Mouse (Mus musculus) adrenal gland, postnatal 0 days (tissue): Measurements from ENCODE around the gene Ccdc124. TPM values are rescaled to one million over a fixed set of nuclear protein-coding genes. Genes with fewer than 3 reads are reported as not detected.

ENCODE experiments used
- microRNA-seq: library from miRNA; unstranded; fragments of <30 nt; microRNA quantifications from one replicate; pipeline ENCODE4, GENCODE M21; 2016; ENCODE audit warnings: borderline replicate concordance; ENCODE audit not compliant: insufficient number of aligned reads
- polyA plus RNA-seq: library from polyadenylated mRNA; unstranded; fragments of >200 nt; fragmentation: Nextera tagmentation; extraction: Ambion mirVana; gene quantifications from 2 replicates; pipeline ENCODE4 v1.2.1, GENCODE M21; 2015

The Ccdc124 gene
- polyA plus RNA-seq: 63.0 and 64.4 TPM in 2 replicates

GRCm38 (mm10) chr8:70873364-70873985, at the start of gene Ccdc124:
Ccdc124 (minus strand) TSS chr8:70873935.

GRCm38 (mm10) chr8:70905831-70906736, 32.3 kb upstream of the Ccdc124 start, which contains the start of gene Map1s:
Map1s (plus strand) TSS chr8:70905932.

GRCm38 (mm10) chr8:70897021-70897680, 23.4 kb upstream of the Ccdc124 start, which contains the start of gene Rpl18a:
Rpl18a (minus strand) TSS chr8:70897412.

GRCm38 (mm10) chr8:70892022-70892895, 18.5 kb upstream of the Ccdc124 start, which contains the start of gene Slc5a5:
Slc5a5 (minus strand) TSS chr8:70892757.

GRCm38 (mm10) chr8:70862824-70863641, 10.7 kb downstream of the Ccdc124 start, which contains the start of gene Kcnn1:
Kcnn1 (minus strand) TSS chr8:70863258.

GRCm38 (mm10) chr8:70839408-70840351, 34.1 kb downstream of the Ccdc124 start, which contains the start of gene Arrdc2:
Arrdc2 (minus strand) TSS chr8:70839720.

Small RNA genes within 50 kb of the gene (microRNA-seq; reads per million reads assigned to microRNA genes)
- not detected for gene Mir7067

Other genes with a start within 250 kb of the Ccdc124 start
- gene Gdf15, start 241.5 kb downstream of the Ccdc124 start, polyA plus RNA-seq: 0.72 and 1.8 TPM in 2 replicates
- gene Pgpep1, start 213.5 kb downstream of the Ccdc124 start, polyA plus RNA-seq: 45.9 and 87.4 TPM in 2 replicates
- gene Lsm4, start 200.7 kb downstream of the Ccdc124 start, polyA plus RNA-seq: 186 and 193 TPM in 2 replicates
- gene Jund, start 175.0 kb downstream of the Ccdc124 start, polyA plus RNA-seq: 136 and 140 TPM in 2 replicates
- gene Iqcn, start 170.5 kb downstream of the Ccdc124 start, polyA plus RNA-seq: 0.04 and 0.05 TPM in 2 replicates
- 0.17 and 0.50 TPM in 2 replicates for gene Gm3336, start 155.4 kb downstream of the Ccdc124 start, polyA plus RNA-seq
- 0.05 and 0.72 TPM in 2 replicates for gene Pde4c, start 150.2 kb downstream of the Ccdc124 start, polyA plus RNA-seq
- gene Rab3a, start 119.3 kb downstream of the Ccdc124 start, polyA plus RNA-seq: 62.7 and 85.6 TPM in 2 replicates
- gene Mpv17l2, start 113.0 kb downstream of the Ccdc124 start, polyA plus RNA-seq: 97.0 and 178 TPM in 2 replicates
- 28.8 and 38.7 TPM in 2 replicates for gene Pik3r2, start 97.2 kb downstream of the Ccdc124 start, polyA plus RNA-seq
- gene Mast3, start 68.9 kb downstream of the Ccdc124 start, polyA plus RNA-seq: 7.7 and 11.8 TPM in 2 replicates
- 0.18 and 0.20 TPM in 2 replicates for gene Il12rb1, start 65.5 kb downstream of the Ccdc124 start, polyA plus RNA-seq
- gene Arrdc2, start 34.2 kb downstream of the Ccdc124 start, polyA plus RNA-seq: 7.9 TPM in 2 replicates
- 0.49 and 1.3 TPM in 2 replicates for gene Kcnn1, start 10.7 kb downstream of the Ccdc124 start, polyA plus RNA-seq
- 0.40 and 0.96 TPM in 2 replicates for gene Slc5a5, start 18.8 kb upstream of the Ccdc124 start, polyA plus RNA-seq
- gene Rpl18a, start 23.5 kb upstream of the Ccdc124 start, polyA plus RNA-seq: 5,087 and 7,211 TPM in 2 replicates
- gene Map1s, start 32.0 kb upstream of the Ccdc124 start, polyA plus RNA-seq: 25.8 and 27.4 TPM in 2 replicates